Mouse (Mus musculus) forebrain, embryonic 16.5 days (tissue): Measurements from ENCODE around the gene Pdzd2. TPM values are rescaled to one million over a fixed set of nuclear protein-coding genes. Genes with fewer than 3 reads are reported as not detected.

Experiments
- ATAC-seq: fragments of 200-750 bp; cut with Nextera tagmentation; 2 replicates; pipeline ENCODE4 v1.8.0; 2017; ENCODE audit warnings: mild to moderate bottlenecking, moderate library complexity
- H3K27ac ChIP-seq: fragments of 300-500 bp; sonication (generic); 2 replicates; pipeline ENCODE4 v1.5.1; 2014; ENCODE audit warnings: low read length, control low read depth
- H3K27me3 ChIP-seq: fragments of 300-500 bp; sonication (generic); replicated peaks from 2 replicates; pipeline ENCODE4 v1.6.1; 2014; ENCODE audit warnings: low read length; ENCODE audit not compliant: control insufficient read depth, insufficient read depth
- H3K36me3 ChIP-seq: fragments of 300-500 bp; sonication (generic); 2 replicates; pipeline ENCODE4 v1.6.1; 2014; ENCODE audit not compliant: control insufficient read depth, insufficient read depth
- H3K4me1 ChIP-seq: fragments of 300-500 bp; sonication (generic); replicated peaks from 2 replicates; pipeline ENCODE4 v1.6.1; 2014; ENCODE audit warnings: low read length; ENCODE audit not compliant: control insufficient read depth, insufficient read depth
- H3K4me2 ChIP-seq: fragments of 300-500 bp; sonication (generic); 2 replicates; pipeline ENCODE4 v1.6.1; 2014; ENCODE audit warnings: mild to moderate bottlenecking, low read length, control low read depth
- H3K4me3 ChIP-seq: fragments of 300-500 bp; sonication (generic); replicated peaks from 2 replicates; pipeline ENCODE4 v1.5.1; 2014; ENCODE audit warnings: mild to moderate bottlenecking, low read length, control low read depth
- H3K9ac ChIP-seq: fragments of 300-500 bp; sonication (generic); replicated peaks from 2 replicates; pipeline ENCODE4 v1.6.1; 2014; ENCODE audit warnings: low read depth, low read length, control low read depth
- H3K9me3 ChIP-seq: fragments of 300-500 bp; sonication (generic); 2 replicates; pipeline ENCODE4 v1.6.1; 2016; ENCODE audit warnings: low read length; ENCODE audit not compliant: control insufficient read depth
- WGBS: fragments of 180-500 bp; shearing (Covaris S2); extraction: QIAGEN DNeasy Blood & Tissue Kit; methylation state at CpG from one replicate; pipeline ENCODE4 v1.1.7; 2014; 5-methylcytosine and 5-hydroxymethylcytosine counted together
- polyA plus RNA-seq: library from polyadenylated mRNA; unstranded; fragments of >200 nt; fragmentation: Nextera tagmentation; extraction: Ambion mirVana; gene quantifications from 2 replicates; pipeline ENCODE4 v1.2.1, GENCODE M21; 2015

Gene Pdzd2
- polyA plus RNA-seq, 1 experiment from 2014 or later, result 8.1 TPM

DNA sequence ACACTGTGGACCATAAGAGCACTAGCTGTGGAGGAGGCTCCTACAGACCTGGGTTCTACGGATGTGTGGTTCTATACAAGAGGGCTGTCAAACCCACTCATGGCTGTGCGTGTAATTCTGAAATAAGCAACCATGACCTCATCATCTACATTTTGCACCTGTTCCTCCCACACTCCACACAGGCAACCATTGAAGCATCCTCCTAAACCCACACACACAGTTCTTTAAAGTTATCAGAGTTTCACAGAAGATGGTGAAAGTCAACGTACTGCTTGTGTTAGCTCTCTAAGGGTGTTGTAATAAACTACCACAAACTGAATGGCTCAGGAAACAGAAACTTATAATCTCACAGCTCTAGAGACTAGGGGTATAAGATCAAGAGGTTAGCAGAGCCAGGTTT lies 151.1 kb downstream of the Pdzd2 start:
- ATAC-seq, result no peak
- WGBS, result 89% methylated on average over 3 of the region's 3 CpGs
- H3K36me3 ChIP-seq, result no peaks in the 10 kb centered on the region
- H3K4me1 ChIP-seq, result no peaks in the 10 kb centered on the region
- no peaks in the 10 kb centered on the region for H3K9me3 ChIP-seq
- no peak overlapping the region for H3K9ac ChIP-seq
- no peaks in the 10 kb centered on the region for H3K27me3 ChIP-seq
- H3K4me3 ChIP-seq, result no peak overlapping the region
- H3K27ac ChIP-seq, result no peak overlapping the region
- no peak overlapping the region for H3K4me2 ChIP-seq

DNA sequence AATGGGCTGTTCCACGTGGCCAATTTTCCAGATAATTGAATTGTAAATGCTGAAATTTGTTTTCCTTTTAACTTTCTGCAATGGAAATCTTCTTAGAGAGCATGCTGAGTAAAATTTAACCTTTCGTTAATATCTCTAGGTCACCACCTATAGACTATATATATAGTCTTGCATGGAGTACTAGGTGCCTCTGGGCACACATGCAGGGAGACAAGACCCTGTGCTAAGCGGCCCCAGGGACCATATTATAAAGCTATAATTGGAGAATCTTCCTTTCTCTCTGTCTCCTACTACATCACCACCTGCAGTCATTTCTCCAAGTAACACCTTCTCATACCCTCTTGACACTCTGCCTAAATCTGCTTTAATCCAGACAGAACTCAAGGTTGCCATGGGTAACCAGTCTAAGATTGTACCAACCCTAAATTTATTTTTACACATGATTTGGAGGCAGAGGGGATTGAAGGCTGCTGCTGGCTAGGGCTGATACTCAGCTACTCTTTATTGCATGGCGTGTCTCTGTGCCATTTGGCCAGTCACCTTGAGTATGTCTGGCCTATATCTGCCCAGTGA lies 152.8 kb downstream of the Pdzd2 start:
- Histone ChIP-seq H3K9me3 (no peaks in the 10 kb centered on the region), H3K4me2 (no peak overlapping the region), H3K4me1 (no peaks in the 10 kb centered on the region), H3K4me3 (no peak overlapping the region), H3K27ac (no peak overlapping the region), H3K36me3 (no peaks in the 10 kb centered on the region), H3K27me3 (no peaks in the 10 kb centered on the region), H3K9ac (no peak overlapping the region)
- peak; percentile 27; the same call in 1 of the 2 replicates for ATAC-seq
- 76% methylated on average over 4 of the region's 4 CpGs for WGBS

DNA sequence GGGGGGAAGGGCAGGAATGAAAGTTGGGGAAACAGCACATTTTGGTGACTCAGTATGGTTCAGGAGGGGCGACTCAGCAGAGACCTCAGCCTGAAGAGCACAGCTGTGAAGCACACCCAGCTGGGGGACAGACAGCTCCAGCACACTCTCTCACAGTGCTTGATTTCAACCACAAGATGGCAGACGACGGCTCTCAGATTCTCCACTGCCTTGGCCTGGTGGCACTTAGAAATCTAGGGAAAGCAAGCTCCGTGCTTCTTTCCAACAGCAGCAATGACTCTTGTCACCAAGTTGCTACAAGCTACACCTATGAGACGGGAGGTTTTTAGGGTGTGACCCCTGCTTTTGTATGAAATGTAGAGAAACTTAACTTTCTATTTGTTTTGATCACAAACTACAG lies 153.6 kb downstream of the Pdzd2 start:
- ATAC-seq, result peak; percentile 95
- Histone ChIP-seq H3K27ac (no peak overlapping the region), H3K9me3 (no peaks in the 10 kb centered on the region), H3K9ac (no peak overlapping the region), H3K4me2 (no peak overlapping the region), H3K36me3 (no peaks in the 10 kb centered on the region), H3K4me1 (no peaks in the 10 kb centered on the region), H3K27me3 (no peaks in the 10 kb centered on the region), H3K4me3 (no peak overlapping the region)
- WGBS, result 3% methylated on average over 5 of the region's 5 CpGs

DNA sequence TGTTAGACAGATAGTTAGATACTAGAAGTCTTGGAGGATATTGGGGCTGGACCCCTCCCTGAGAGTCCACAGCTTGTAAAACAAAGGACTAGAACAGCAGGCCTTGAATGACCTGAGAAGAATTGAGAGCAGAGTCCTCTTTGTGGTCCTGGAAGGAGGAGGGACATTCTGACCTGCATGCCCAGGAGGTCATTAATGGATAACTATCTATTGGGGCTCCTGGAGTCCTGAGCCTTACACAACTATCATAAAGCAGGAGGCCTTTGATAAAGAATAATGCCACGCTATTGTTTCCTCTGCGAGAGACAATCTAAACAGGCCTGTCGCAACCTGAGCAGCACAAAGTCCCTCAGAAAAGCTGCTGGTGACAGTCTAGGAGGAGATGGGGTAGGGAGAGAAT lies 156.7 kb downstream of the Pdzd2 start:
- no peak overlapping the region for H3K4me3 ChIP-seq
- no peaks in the 10 kb centered on the region for H3K36me3 ChIP-seq
- no peaks in the 10 kb centered on the region for H3K4me1 ChIP-seq
- ATAC-seq, result no peak
- no peak overlapping the region for H3K27ac ChIP-seq
- H3K9ac ChIP-seq, result no peak overlapping the region
- 72% methylated on average over 3 of the region's 3 CpGs for WGBS
- no peaks in the 10 kb centered on the region for H3K9me3 ChIP-seq
- no peaks in the 10 kb centered on the region for H3K27me3 ChIP-seq
- H3K4me2 ChIP-seq, result no peak overlapping the region

DNA sequence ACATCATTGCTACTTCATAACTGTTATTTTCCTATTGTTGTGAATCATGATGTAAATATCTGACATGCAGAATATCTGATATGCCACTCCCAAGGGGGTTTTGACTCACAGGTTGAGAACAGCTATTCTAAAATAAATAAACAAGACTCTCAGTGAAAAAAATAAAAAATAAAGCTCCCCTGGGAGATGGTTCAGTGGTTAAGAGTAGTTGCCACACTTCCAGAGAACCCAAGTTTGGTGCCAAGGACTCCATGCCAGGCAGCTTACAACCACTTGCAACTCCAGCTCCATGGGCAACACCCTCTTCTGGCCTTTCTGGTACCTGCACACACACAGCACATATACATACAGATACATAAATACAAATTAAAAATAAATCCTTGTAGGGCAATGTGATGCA lies 157.3 kb downstream of the Pdzd2 start:
- no peaks in the 10 kb centered on the region for H3K36me3 ChIP-seq
- no peaks in the 10 kb centered on the region for H3K9me3 ChIP-seq
- H3K9ac ChIP-seq, result no peak overlapping the region
- no peaks in the 10 kb centered on the region for H3K27me3 ChIP-seq
- H3K27ac ChIP-seq, result no peak overlapping the region
- no peak overlapping the region for H3K4me3 ChIP-seq
- H3K4me1 ChIP-seq, result peaks cover 2% of the 10 kb centered on the region; the same call in 1 of the 2 replicates
- no peak overlapping the region for H3K4me2 ChIP-seq
- no peak for ATAC-seq

DNA sequence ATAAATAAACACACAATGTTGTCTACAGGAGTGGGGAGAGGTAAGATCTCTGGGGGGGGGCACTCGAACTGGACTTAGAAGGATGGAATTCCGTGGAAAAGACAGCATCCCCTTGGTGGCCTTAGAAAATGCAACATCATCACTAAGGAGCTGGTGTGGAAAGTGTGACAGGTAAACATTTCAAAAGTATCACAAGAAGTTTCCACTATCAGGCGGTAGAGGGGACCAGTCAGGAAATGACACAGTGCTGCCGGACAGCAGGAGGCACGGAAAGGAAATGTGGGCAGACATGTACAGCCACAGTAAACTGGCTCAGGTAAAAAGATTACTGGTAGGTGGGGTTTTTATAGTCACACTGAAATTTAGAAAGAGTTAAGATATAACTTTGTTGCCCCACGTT lies 160.5 kb downstream of the Pdzd2 start:
- Histone ChIP-seq H3K4me1 (peaks cover 8% of the 10 kb centered on the region), H3K36me3 (no peaks in the 10 kb centered on the region), H3K4me3 (no peak overlapping the region), H3K4me2 (no peak overlapping the region), H3K27ac (no peak overlapping the region), H3K9ac (no peak overlapping the region), H3K27me3 (no peaks in the 10 kb centered on the region), H3K9me3 (no peaks in the 10 kb centered on the region)
- ATAC-seq, result no peak
- 87% methylated on average over 6 of the region's 6 CpGs for WGBS

DNA sequence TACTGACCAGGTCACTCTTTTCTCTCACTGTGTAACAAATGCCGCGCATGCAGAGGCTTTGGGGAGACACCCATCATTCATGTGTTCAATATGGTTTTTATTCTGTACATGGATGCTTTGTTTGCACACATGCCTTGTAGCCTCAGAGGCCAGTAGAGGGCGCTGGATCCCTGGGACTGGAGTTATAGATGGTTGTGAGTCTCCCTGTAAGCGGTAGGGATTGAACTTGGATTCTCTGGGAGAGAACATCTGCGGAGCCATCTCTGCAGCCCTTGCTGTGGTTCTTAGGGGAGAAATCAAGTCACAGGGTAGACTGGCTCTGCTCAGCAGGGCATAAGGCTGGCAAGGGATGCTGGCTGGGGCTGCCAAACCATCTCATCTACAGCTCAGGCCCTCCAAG lies 161.4 kb downstream of the Pdzd2 start:
- no peaks in the 10 kb centered on the region for H3K27me3 ChIP-seq
- 43% methylated on average over 5 of the region's 5 CpGs for WGBS
- no peaks in the 10 kb centered on the region for H3K36me3 ChIP-seq
- no peak overlapping the region for H3K4me3 ChIP-seq
- no peak overlapping the region for H3K4me2 ChIP-seq
- no peaks in the 10 kb centered on the region for H3K9me3 ChIP-seq
- H3K4me1 ChIP-seq, result peaks cover 8% of the 10 kb centered on the region
- ATAC-seq, result peak; percentile 47
- no peak overlapping the region for H3K27ac ChIP-seq
- H3K9ac ChIP-seq, result no peak overlapping the region

DNA sequence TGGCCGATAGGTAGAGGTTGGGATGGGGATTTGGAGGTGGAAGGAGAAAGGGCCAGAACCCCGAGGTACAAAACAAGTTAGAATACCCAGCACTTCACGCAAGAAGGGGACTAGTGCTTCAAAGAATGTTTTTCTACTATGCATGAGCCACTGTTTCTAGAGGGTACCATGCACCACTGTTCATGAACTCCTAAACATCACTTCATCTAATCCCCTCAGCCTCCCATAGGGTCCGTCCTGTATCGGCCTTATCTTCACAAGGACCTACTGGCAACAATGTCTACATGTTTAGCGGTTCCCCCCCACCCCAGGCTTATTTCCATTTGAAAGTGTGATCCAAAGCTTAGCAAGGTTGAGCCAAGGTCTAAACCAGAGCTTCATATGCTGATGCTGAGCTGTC lies 162.0 kb downstream of the Pdzd2 start:
- H3K4me3 ChIP-seq, result no peak overlapping the region
- WGBS, result 61% methylated on average over 6 of the region's 6 CpGs
- no peak overlapping the region for H3K9ac ChIP-seq
- H3K27ac ChIP-seq, result no peak overlapping the region
- H3K4me2 ChIP-seq, result no peak overlapping the region
- H3K27me3 ChIP-seq, result no peaks in the 10 kb centered on the region
- no peaks in the 10 kb centered on the region for H3K36me3 ChIP-seq
- H3K9me3 ChIP-seq, result no peaks in the 10 kb centered on the region
- H3K4me1 ChIP-seq, result peaks cover 8% of the 10 kb centered on the region
- ATAC-seq, result peak; percentile 32; the same call in 1 of the 2 replicates

DNA sequence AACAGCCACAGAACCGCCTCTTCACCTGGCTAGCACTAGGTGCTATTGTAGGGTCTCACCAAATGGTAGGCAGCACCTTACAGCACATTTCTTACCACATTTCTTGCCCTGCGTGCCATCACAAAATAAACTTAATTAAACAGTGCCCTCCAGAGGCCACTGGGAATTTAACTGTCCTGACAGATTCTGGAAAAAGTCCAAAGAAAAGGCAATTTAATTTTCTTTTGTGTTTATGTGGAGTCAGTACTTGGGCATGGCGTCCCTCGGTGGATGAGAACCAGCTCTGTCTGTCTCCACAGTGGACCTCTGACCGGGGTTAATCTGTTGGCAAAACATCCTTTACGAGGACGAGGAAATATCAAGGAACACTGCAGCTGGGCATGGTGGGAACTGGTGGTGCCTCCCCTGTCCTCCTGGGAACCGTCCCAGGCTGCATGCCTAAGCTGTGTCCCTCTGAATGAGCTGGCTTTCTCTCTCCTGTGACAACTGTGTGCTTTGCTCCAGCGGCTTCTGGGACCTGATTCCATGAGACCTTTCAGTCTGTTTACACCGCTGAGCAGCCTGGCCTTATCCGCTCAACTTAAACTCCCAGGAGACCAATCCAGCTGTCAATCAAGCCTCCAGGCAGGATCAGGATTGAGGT lies 162.5 kb downstream of the Pdzd2 start:
- H3K27ac ChIP-seq, result no peak overlapping the region
- H3K9ac ChIP-seq, result no peak overlapping the region
- whole genome bisulfite sequencing, result 15% methylated on average over 11 of the region's 11 CpGs
- ATAC-seq, result peak; percentile 79
- H3K4me2 ChIP-seq, result peak overlapping the region; percentile 25; the same call in 1 of the 2 replicates
- no peak overlapping the region for H3K4me3 ChIP-seq
- H3K27me3 ChIP-seq, result no peaks in the 10 kb centered on the region
- H3K36me3 ChIP-seq, result no peaks in the 10 kb centered on the region
- H3K9me3 ChIP-seq, result no peaks in the 10 kb centered on the region
- peaks cover 8% of the 10 kb centered on the region for H3K4me1 ChIP-seq

DNA sequence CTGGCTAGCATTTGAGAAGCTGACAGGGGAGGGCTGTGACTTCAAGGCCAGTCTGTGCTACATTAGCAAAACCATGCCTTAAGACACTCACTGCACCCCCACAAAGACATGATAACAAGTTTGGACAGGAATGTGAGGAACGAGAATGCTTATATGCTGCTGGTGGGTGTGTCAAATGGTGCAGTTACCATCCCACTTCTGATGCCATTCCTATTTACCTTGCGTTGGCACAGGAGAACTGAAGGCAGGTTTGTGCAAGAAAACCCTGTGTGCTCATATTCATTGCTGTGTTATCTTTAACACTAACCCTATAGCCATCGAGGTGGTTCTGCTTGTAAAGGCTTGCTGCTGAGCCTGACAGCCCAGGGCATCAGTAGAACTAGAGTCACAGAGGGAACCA lies 166.1 kb downstream of the Pdzd2 start:
- Histone ChIP-seq H3K27me3 (no peaks in the 10 kb centered on the region), H3K9ac (no peak overlapping the region), H3K9me3 (no peaks in the 10 kb centered on the region), H3K4me2 (no peak overlapping the region), H3K27ac (no peak overlapping the region), H3K36me3 (no peaks in the 10 kb centered on the region), H3K4me1 (peaks cover 8% of the 10 kb centered on the region), H3K4me3 (no peak overlapping the region)
- no peak for ATAC-seq
- 91% methylated on average over 3 of the region's 3 CpGs for WGBS
